Mouse (Mus musculus) intestine, embryonic 16.5 days (tissue): ENCODE results near the gene Gm13023. TPM values are rescaled to one million over a fixed set of nuclear protein-coding genes. Genes with fewer than 3 reads are reported as not detected.
"Not testable (repeated sequence)": the region's sequence is repeated elsewhere in the genome, so short reads cannot be mapped to it uniquely, and the experiment has no call there.

Experiments
- ATAC-seq: fragments of 200-750 bp; cut with Nextera tagmentation; 2 replicates; pipeline ENCODE4 v1.8.0; 2017; ENCODE audit warnings: moderate TSS enrichment, moderate library complexity
- H3K27ac ChIP-seq: fragments of 300-500 bp; sonication (generic); 2 replicates; pipeline ENCODE4 v1.5.1; 2014; ENCODE audit warnings: mild to moderate bottlenecking, low read length
- H3K27me3 ChIP-seq: fragments of 300-500 bp; sonication (generic); replicated peaks from 2 replicates; pipeline ENCODE4 v1.6.1; 2014; ENCODE audit warnings: low read length, control low read depth, mixed read lengths; ENCODE audit not compliant: control insufficient read depth, insufficient read depth
- H3K36me3 ChIP-seq: fragments of 300-500 bp; sonication (generic); 2 replicates; pipeline ENCODE4 v1.6.1; 2014; ENCODE audit warnings: low read length, control low read depth; ENCODE audit not compliant: control insufficient read depth, insufficient read depth
- H3K4me1 ChIP-seq: fragments of 300-500 bp; sonication (generic); 2 replicates; pipeline ENCODE4 v1.6.1; 2014; ENCODE audit warnings: low read length, control low read depth, mixed read lengths; ENCODE audit not compliant: control insufficient read depth, insufficient read depth
- H3K4me2 ChIP-seq: fragments of 300-500 bp; sonication (generic); 2 replicates; pipeline ENCODE4 v1.6.1; 2014; ENCODE audit warnings: low read depth, low read length, control low read depth
- H3K4me3 ChIP-seq: fragments of 300-500 bp; sonication (generic); 2 replicates; pipeline ENCODE4 v1.5.1; 2014; ENCODE audit warnings: mild to moderate bottlenecking, low read length
- H3K9ac ChIP-seq: fragments of 300-500 bp; sonication (generic); 2 replicates; pipeline ENCODE4 v1.6.1; 2014; ENCODE audit warnings: low read depth, low read length
- H3K9me3 ChIP-seq: fragments of 300-500 bp; sonication (generic); 2 replicates; pipeline ENCODE4 v1.6.1; 2016; ENCODE audit warnings: low read length, control low read depth; ENCODE audit not compliant: control insufficient read depth
- WGBS: fragments of 180-500 bp; shearing (Covaris S2); extraction: QIAGEN DNeasy Blood & Tissue Kit; methylation state at CpG from one replicate; pipeline ENCODE4 v1.1.7; 2014; 5-methylcytosine and 5-hydroxymethylcytosine counted together
- polyA plus RNA-seq: library from polyadenylated mRNA; unstranded; fragments of >200 nt; fragmentation: Nextera tagmentation; extraction: Ambion mirVana; gene quantifications from 2 replicates; pipeline ENCODE4 v1.2.1, GENCODE M21; 2015

The Gm13023 gene
- polyA plus RNA-seq: not detected in 2 replicates

DNA sequence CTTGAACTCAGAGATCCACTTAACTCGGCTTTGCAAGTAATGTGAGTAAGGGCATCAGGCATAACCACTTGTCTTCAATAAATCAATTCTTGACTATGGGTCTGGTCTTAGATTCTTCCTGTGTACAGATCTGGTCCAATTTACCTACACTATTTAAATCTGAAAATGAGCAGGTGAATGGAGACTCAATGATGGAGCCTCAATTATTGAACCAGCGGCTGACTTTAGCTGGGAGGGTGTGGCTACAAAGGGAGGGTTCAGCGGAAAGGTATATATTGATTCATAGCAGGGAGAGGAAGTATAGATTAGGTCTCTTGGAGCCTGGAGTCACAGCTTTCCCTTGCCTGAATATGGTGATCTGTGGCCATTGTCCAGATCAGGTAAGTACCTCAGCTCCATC lies at the start of gene Gm13023:
TSS of gene Gm13023 (plus strand) at position 301 of the 400 bp plus-strand sequence.
- H3K9ac ChIP-seq, H3K27me3 ChIP-seq, H3K4me1 ChIP-seq, H3K4me3 ChIP-seq, H3K27ac ChIP-seq, H3K36me3 ChIP-seq, ATAC-seq, H3K9me3 ChIP-seq, H3K4me2 ChIP-seq: not testable (repeated sequence)
- 90% methylated on average over 3 of the region's 3 CpGs for WGBS

DNA sequence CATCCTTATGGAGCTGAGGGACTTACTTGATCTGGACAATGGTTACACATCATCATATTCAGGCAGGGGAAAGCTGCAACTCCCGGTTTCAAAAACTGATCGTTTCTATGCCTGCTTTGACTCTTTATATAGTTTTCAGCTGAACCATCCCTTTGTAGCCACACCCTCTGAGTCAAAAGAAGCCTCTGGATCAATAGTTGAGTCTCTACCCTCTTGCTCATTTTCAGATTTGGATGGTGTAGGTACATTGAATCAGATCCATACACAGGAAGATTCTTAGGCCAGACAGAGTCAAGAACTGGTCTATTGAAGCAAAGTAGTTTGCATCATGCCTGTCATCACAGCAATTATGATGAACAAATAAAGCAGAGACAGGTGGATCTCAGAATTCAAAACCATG lies 26.8 kb downstream of the Gm13023 start, which contains the start of gene Gm13084:
TSS of gene Gm13084 (minus strand) at position 101 of the 400 bp plus-strand sequence.
- 83% methylated on average over 2 of the region's 2 CpGs for WGBS
- no peaks in the 10 kb centered on the region for H3K9me3 ChIP-seq
- H3K27ac ChIP-seq: no peak within 1 kb of the TSS
- no peaks in the 10 kb centered on the region for H3K36me3 ChIP-seq
- no peaks in the 10 kb centered on the region for H3K27me3 ChIP-seq
- no peaks in the 10 kb centered on the region for H3K4me1 ChIP-seq
- no peak within 1 kb of the TSS for H3K9ac ChIP-seq
- no peak within 1 kb of the TSS for H3K4me3 ChIP-seq
- no peak for ATAC-seq
- no peak within 1 kb of the TSS for H3K4me2 ChIP-seq

Other genes starting within 250 kb of the Gm13023 start
- not detected in 2 replicates for gene BC080695, start 237.7 kb upstream of the Gm13023 start, polyA plus RNA-seq
- not detected in 2 replicates for gene Gm13057, start 237.6 kb upstream of the Gm13023 start, polyA plus RNA-seq
- gene Gm13083, start 174.3 kb upstream of the Gm13023 start, polyA plus RNA-seq: not detected in 2 replicates
- not detected in 2 replicates for gene Gm13088, start 132.1 kb upstream of the Gm13023 start, polyA plus RNA-seq
- not detected in 2 replicates for gene Gm13089, start 86.6 kb upstream of the Gm13023 start, polyA plus RNA-seq
- gene Gm13078, start 69.9 kb upstream of the Gm13023 start, polyA plus RNA-seq: not detected in 2 replicates
- gene Gm13084, start 26.7 kb downstream of the Gm13023 start, polyA plus RNA-seq: not detected in 2 replicates
- not detected in 2 replicates for gene Gm13103, start 57.1 kb downstream of the Gm13023 start, polyA plus RNA-seq
- gene Pramef6, start 111.0 kb downstream of the Gm13023 start, polyA plus RNA-seq: not detected in 2 replicates
- gene Pramef25, start 161.7 kb downstream of the Gm13023 start, polyA plus RNA-seq: not detected in 2 replicates
- gene Gm13101, start 177.6 kb downstream of the Gm13023 start, polyA plus RNA-seq: not detected in 2 replicates
- gene Pramef17, start 205.0 kb downstream of the Gm13023 start, polyA plus RNA-seq: not detected in 2 replicates